Mouse (Mus musculus) granulocyte monocyte progenitor cell, adult 5-6 weeks (primary cell): ENCODE data around the gene Cemip2. TPM values are rescaled to one million over a fixed set of nuclear protein-coding genes. Genes with fewer than 3 reads are reported as not detected.

Source experiments
- ATAC-seq: replicated peaks from 2 replicates; pipeline ENCODE4 v1.8.0; 2016; ENCODE audit warnings: mild to moderate bottlenecking, moderate TSS enrichment, inconsistent platforms; ENCODE audit not compliant: poor library complexity, severe bottlenecking
- total RNA-seq, 2 experiments: library from RNA; stranded (forward) in 1 of 2; stranded (reverse) in 1 of 2; fragments of 200-712, 200-1000 nt in 1 of 2; fragments of >200 nt in 1 of 2; fragmentation: Nextera tagmentation in 1 of 2; gene quantifications; 2 replicates each; pipeline ENCODE4 v1.2.3; 2014 to 2017

The Cemip2 gene
- total RNA-seq, 2 experiments from 2014 or later: 13.9 to 24.0 TPM

DNA sequence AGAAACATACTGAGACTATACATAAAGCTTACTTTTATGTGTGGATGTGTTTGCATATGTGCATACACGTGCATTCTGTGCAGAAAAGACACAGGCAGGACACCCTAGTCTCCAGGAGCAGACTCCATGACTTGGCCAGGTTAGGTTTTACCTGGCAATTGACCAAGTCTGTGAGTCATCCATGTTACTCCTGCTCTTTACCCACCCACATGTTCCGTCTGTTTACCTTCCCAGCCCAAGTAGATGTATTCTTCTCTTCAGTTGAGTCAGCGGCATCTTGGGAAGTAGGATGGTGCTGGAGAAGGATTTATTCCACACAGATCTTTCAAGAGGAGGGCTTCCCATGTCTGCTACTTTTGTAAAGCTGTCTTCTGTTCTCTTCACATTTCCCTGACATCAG, 27.2 kb downstream of the Cemip2 start:
- ATAC-seq: no peak

DNA sequence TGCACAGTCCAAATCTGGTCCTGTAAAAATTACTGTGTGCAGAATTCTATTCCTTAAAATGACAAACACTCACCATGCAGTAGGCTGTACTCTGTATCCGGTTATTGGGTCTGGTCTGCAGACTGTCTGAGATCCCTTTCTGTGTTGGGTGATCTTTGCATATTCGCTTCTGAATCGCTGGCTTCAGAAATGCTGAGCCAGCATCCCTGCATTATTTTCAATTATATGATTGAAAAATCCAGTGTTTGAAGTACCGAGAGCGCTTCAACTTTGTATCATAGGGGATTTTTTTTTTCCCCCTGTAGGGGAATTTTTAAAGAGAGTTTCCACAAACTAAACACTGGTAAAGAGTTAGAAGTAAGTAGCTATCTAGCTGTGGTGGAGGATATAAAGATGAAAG, 32.0 kb downstream of the Cemip2 start:
- no peak for ATAC-seq

DNA sequence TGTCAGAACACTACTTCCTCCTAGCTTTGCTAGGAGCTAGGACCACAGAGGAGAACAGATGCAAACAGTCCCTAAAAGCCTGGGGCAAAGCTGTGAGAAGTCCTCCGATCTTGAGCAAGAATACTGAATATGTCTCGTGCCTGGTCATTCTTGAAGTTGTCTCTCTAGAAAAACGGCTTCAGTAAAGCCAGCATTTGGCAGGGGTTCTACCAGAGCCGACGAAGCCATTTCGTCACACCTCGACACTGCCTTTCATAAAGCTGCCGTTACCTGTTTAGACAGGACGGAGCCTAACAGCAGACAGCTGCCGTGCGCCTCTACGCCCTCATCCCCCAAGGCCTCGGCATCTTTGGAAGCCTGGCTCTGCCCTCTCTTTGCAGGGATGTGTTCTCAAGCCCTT, 35.4 kb downstream of the Cemip2 start:
- ATAC-seq: no peak

DNA sequence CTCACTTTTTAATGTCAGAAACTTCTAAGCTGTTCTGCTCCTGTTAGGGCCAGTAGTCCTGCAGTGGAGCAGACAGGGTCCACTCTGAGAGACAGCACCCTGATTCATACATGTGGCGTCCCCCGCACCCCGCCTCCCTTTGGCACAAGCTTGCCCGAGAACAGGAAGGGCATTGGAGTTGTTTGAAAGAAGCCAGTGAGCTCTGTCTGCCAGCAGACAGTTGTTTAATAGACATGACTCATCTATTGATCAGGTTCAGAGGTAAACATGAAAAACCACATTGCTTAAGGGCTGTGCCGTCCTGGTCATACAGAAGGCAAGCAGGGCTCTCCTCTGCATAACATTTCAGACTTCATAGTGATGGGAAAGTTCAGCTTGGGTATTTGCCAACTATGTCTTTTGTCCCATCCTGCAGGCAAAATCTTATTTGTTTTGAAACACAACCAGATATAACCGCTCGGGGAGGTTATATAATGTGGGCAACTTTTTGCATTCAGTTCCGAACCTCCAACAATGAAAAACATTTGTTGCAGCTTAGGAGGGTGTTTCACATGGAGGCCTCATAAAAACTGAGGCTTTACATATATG, 36.4 kb downstream of the Cemip2 start:
- no peak for ATAC-seq

DNA sequence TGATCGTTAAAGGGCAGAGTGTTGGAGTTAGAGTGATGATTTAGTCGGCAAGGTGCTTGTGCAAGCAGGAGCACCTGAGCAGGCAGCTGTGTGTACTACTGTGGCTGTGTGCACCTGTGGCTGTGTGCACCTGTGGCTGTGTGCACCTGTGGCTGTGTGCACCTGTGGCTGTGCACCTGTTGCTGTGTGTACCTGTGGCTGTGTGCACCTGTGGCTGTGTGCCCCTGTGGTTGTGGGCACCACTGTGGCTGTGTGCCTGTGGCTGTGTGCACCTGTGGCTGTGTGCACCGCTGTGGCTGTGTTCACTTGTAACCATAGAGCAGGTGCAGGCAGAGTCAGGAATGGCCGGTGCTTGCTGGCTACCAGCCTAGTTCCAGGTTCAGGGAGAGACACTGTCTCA, 38.1 kb downstream of the Cemip2 start:
- no peak for ATAC-seq

DNA sequence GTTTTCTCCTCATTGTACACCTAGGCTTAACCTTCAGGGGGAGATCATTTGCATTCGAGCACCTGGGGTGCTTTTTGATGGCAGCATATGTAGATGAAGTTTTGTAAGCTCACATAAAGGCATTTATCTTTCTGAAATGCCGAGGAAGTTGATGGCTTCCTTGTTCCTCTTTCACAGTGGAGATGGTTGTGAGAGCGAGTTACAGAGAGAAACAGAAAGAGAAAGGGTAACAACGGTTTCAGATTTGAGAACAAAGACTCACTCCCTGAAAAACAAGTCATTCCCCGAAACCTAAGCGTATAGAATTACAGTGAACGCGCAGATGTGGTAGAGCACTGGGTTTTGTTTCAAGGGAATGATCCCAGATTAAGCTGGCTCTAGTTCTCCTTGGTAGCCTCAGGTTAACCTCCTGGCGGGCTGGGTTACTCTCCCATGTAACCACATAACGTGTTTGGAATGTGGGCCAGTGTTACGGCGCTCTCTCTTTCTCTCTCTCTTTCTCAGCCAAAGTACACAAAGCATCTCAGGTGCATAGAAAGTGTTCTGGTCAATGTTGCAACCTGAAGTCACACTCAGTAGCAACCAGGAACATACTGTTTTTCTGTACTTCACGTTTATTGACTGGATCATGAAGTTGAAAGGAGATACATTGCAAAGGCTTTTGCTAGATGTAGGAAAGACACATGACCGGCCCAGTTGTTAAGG, 40.0 kb downstream of the Cemip2 start:
- ATAC-seq: peak; percentile 87

DNA sequence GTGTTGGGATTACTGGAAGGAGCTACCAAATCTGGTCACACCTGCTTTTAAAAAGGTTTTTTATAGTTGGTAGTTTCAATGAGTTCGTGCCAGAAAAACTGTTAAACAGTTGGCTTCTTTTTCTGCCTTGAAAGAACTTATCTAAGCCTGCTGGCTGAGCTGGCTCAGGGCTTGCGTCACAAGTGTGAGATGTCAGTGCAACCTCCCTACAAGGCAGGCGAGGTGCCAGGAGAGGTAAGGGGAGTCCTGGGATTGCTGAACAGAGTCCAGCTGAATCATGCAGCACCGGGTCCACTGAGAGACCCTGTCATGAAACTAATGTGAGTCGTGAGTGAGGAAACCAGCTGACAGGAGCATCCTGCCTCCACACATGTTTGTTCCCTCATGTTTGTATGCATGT, 41.4 kb downstream of the Cemip2 start:
- ATAC-seq: no peak

DNA sequence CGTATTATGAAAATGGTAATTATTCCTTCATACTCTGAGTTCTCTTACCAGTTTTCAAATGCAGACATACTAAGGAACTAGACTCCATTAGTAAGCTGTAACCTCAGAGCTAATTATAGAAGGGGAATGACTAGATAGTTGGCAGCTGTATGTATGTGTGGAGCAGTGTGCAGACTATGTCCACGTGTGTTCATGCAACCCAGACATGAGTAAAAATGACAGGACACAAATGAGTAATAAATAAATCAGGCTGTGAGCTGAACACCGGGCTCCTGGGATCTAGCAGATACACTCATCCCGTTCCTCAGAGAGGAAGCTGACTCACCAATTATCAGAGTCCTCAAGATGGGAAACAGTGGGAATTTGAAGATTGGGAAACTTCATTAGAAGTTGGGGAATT, 42.0 kb downstream of the Cemip2 start:
- no peak for ATAC-seq

DNA sequence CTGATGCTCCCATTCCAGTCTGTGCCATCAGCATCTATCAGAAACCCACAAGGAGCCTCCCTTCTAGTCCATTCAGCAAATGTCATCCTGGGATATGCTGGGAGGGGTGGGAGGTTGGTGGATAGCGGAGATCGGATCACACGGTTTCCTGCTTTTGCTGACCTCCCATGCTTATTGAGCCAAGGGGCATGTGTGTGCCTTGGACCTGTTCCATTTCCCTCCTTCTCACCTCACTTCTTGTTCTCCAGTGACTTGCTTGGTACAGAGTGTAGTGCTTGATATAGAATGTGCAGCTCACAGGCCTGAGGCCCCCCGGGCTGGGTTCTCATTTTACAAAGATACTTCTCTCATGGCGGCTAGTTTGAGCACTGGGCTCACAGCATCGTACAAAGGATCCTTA, 43.7 kb downstream of the Cemip2 start:
- no peak for ATAC-seq

DNA sequence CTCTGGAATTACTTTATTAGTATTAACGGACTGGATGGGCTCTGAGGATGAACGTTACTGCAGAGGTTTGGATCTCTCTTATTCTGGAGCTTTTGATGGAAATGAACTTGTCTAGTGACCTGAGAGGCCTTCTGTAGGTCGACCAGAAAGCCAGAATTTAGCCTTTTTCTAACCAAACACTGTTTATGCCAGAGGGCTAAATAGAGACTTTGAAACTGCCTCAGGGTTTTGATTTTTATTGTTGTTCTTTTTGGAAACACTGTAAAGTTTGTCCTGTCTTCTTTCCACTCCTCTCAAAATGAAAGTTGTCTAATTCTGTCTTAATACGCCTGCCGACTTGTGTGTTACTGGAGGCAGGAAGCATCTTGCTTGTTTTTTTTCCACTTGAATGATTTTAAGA, 46.0 kb downstream of the Cemip2 start:
- no peak for ATAC-seq

DNA sequence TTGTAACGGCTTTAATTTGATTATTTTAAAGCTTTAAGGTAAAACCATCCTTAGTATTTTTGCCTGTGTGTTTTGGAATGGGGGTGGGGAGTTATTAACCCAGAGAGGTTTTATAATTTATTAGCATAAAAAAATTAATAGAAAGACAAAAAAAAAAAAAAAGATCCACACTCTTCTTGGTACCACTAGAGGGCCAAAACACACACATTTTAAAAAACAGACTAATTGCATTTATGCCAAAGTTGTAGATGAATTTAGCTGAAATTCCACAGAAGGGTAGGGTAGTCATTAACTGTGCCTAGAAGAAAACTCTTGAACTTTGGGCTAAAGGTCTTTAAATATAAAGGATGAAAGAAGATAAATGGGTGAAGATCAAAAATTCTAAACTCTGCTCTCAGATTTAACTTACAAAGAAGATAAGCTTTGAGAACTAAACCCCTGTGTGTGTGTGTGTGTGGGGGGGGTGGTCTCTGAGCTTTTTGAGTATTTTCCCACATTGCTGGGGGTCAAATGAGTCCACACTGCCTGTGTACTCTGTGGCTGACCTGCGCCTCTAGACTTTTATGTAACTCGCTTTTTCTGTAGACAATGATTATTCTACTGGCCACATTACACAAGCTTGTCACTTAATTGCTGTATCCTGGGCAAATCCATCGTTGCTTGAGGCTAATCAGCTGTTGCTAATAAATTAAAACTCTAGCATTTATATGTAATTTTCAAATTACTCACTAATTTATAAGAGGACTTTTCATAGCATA, 47.2 kb downstream of the Cemip2 start:
- no peak for ATAC-seq

DNA sequence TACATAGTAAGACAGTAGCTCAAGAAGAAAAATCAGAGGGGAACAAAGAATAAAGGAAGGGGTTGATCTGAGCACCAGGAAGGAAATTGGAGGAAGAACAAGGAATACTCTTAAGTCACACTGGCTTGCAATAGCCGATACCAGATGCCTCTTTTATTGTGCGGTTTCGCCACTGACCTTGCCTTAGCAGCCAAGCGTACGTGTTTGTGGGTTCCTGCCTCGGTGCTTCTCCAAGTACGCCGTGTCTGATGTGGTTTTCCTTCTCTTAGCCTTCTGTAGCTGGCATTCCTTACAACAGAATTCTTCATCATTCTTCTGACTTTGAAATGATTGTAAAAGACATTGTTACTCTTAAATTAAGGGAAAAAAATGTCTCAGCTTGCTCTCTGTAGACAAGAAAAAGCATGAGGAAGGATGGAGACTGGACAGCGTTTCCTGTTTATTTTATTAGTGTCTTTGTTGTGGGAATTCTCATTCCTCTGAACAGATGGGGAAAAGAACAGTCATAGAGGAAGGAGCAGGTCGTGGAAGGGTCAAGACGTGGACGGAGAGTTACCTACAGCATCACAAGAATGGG, 55.4 kb downstream of the Cemip2 start:
- ATAC-seq: no peak

DNA sequence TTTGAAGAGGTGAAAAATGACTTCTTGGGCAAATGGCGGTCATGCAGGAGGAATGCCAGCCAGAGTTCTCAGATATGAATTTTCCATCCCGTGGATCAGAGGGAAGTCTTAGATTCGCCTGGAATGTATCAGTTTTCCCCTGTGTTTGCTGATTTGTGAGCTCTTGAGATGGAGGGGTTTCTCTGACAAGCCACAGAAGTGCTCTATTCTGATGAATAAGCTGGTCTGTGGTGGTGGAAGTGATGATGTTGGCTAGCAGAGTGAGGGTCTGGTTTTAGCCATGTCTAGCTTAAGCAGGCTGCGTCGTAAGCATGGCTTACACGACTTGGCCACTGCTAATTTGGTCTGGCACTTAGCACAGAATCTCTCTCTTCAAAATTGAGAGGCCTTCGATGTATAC, 56.8 kb downstream of the Cemip2 start:
- no peak for ATAC-seq

DNA sequence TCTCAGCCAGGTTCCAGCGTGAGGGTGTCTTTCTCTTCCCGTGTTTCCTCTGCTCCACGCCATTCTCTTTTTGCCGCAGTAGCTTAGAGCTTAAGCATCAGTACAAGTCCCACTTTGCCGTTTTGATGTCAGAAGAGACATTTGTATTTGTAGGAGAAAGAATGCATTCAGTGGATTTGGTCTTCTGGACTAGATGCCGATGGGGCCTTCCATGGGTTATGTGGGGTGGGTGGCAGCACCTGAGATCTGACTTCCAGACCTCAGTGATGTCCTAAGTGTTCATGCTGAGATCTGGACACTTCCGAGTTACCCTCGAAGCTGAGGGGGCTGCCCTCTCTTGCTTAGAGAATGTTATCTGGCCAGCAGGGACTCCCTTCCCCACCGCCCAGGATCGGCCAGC, 72.6 kb downstream of the Cemip2 start:
- no peak for ATAC-seq

DNA sequence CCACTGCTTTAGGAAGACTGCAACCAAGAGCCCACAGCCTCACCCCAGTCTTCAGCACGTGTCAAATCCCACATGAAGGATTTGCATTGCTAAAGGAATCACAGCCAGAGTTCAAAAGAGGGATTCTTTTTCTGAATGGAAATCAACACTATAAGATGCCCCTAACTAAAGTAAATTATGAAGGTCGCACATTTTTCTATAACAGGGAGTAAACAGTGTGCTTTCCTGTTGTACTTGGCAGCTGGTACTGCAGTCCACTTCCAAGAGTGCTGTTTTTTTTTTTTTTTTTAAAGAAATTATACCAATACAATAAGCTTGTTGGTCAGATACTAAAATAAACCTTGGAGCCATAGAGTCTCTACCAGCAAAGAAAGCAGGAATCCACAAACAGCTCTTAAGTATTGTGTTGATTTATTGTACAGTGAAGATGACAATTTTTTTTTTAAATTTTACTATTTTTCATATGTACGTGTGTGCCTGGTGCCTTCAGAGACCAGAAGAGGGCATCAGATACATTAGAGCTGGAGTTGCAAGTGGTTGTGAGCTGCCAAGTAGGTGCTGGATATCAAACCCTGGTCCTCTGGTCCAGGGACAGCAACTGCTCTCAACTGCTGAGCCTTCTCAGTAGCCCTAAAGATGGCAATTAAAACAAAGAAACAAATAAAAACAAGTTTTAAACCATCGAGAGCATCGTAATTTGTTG, 76.5 kb downstream of the Cemip2 start:
- no peak for ATAC-seq

DNA sequence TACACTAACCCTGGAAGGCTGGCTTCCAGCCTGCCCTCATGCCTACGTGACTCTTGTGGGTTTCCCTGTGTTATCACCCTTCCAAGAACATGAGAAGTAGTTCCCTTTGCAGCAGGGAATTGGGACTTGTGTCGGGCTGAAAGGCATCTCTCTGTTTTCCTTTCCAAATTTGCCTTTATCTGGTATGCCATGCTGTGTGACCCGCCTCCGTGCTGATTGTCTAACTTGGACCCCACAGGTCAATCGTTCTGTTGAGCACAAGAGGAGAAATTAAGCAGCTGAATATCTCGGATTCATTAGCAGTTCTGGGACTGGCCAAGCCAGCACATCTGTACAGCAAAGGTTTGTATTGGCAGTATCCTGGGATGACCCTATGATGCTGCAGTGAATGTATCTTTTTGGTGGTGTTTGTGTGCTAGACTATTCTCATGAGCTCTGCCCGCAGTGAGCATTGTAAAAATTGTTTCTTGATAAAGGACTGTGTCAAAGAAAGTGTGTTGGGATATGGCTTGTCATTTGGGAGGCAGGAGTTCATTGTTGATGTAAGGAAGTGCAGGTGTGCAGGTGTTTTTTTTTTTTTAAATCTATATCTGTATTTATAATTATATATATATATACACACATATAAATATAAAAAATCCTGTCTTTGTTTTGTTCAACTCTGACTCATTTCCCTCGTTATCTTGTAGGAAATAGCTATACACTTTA, 77.4 kb downstream of the Cemip2 start:
- ATAC-seq: no peak

DNA sequence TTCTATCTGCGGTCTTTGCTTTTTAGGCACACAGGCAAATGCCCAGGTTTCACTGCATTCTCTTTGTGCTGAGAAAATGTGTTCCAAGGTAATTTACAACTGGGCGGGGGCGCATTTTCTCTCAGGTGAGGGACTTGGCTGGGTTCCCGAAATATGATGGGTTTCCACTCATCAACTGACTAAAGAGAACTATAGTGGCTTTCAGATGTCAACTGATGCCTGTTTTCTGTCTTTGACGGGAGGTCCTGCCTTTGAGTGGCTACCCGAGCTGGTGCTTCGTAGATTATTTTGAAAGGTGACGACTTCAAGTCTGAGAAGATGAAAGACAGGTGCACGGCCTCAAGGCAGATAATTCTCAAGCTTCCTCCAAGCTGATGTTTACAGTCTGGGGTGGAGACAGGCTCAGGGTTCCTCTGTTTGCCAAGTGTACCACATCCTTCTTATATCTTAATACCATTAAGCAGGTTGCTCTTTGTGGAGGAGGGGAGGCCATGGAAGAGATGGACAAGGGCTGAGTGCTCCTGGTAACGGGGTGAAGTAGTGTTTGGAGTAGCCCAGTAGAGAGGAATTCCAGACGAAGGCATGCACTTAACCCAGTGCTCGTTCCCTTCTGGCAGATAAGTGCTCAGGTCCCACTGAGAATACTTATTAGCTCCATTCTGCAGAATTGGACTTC, 80.8 kb downstream of the Cemip2 start:
- no peak for ATAC-seq

DNA sequence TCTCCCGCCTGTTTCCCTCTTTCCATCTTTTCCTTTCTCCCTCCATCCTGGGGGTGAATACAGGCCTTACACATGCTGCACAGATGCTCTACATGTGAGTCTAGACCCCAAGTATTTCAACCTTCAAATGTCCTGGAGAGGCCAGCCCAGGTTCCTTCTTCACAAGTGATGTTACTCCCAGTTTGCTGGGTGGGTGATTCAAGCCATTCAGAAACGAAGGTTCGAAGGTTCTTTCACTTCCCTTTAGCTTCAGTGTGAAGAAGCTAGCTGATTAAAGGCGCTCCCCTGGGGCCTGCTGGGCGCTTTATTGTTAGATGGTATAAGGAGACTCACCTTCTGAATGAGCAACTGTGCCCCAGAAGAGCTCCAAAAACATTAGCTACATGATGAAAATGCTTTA, 82.0 kb downstream of the Cemip2 start:
- peak; percentile 61 for ATAC-seq

DNA sequence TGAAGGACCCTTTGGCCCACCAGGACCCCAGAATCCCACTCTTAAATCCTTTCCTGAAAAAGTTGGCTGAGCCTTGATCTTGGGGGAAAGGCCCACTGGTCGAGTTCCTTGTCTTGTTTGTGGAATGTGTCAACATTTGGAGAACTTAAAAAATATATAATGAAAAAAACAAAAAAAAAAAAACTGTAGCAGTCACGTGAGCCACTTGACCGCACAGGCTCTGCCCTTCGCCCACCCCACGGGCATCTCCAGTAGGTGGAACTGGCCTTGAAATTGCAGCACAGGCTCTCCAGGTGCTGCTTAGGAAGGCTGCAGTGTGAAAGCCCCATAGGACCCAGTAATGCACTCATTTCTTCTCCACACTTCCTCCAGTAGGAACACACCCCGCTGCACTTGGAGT, 82.8 kb downstream of the Cemip2 start:
- no peak for ATAC-seq
